Mouse (Mus musculus): ENCODE results near the gene Klhl2. TPM values are rescaled to one million over a fixed set of nuclear protein-coding genes. Genes with fewer than 3 reads are reported as not detected.

Gene Klhl2
- total RNA-seq, 2 experiments from 2014 or later, result 18.2 to 24.2 TPM

GRCm38 (mm10) chr8:64831656-64832055, 18.2 kb downstream of the Klhl2 start:
- DNase-seq, result peak in 1 of 2 experiments; percentile 40

DNA sequence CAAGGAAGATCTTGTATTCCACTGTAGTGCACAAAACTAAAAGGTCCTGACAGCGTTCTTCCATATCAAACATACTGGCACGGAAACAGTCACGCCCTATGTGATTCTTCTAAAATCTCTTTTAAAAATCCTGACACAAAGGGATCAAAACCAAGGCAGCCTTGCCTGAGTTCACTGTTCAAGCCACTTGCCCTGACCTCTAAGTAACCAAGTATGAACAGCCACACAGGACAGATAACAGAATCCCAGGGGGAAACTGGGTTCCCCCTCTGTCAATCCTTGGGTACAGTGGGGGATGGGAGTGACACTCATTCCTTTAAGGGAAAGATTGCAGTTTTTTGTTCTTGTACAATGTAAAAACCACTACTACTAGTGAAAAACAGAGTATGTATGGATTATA, 19.9 kb downstream of the Klhl2 start:
- DNase-seq, result no peak

DNA sequence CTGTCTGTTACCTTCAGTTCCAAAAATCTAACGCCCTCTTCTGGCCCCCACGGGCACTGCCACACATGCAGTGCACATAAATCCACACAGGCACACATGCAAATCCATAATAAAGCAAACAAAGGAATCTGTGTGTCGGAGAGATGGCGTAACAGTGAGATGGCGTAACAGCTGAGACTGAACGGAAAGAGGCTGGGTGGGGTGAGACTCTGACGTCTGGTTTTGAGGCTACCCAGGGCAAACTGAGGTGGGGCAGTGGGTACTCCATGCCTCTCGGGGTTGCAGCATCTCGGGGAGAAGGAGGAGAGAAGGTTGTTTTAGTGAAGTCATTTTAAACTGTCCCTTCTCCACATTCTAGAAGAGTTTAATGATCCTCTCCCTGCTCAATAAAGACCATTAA, 20.4 kb downstream of the Klhl2 start:
- DNase-seq, result no peak

- no peak for DNase-seq
Observed at GRCm38 (mm10) chr8:64828466-64828865, 21.4 kb downstream of the Klhl2 start.

GRCm38 (mm10) chr8:64827356-64827755, 22.5 kb downstream of the Klhl2 start:
- DNase-seq, result no peak

- DNase-seq, result no peak
Observed at GRCm38 (mm10) chr8:64826461-64826860, 23.4 kb downstream of the Klhl2 start.

GRCm38 (mm10) chr8:64823905-64824304, 25.9 kb downstream of the Klhl2 start:
- DNase-seq, result no peak

- no peak for DNase-seq
Observed at GRCm38 (mm10) chr8:64820940-64821339, 28.9 kb downstream of the Klhl2 start.

- no peak for DNase-seq
Observed at GRCm38 (mm10) chr8:64811790-64812189, 38.0 kb downstream of the Klhl2 start.

GRCm38 (mm10) chr8:64811083-64811482, 38.7 kb downstream of the Klhl2 start:
- no peak for DNase-seq

DNA sequence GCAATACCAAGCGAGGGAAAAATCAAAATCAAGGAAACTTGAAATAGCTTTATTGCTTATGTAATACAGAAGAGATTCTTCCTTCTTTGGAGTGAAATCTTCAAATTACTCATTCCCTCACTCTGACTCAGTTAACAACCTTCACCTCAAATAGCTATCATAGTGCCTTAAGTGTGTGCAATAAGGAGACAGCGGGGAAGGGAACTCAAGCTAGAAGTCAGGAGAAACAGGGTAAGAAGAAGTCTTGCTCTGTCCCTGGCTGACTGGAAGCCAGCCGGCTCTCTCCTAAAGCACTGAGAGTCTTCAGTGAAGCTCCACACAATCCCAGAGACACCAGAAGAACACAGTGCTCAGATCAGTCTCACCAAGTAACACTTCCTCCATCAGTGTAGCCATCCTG, 43.3 kb downstream of the Klhl2 start:
- no peak for DNase-seq

DNA sequence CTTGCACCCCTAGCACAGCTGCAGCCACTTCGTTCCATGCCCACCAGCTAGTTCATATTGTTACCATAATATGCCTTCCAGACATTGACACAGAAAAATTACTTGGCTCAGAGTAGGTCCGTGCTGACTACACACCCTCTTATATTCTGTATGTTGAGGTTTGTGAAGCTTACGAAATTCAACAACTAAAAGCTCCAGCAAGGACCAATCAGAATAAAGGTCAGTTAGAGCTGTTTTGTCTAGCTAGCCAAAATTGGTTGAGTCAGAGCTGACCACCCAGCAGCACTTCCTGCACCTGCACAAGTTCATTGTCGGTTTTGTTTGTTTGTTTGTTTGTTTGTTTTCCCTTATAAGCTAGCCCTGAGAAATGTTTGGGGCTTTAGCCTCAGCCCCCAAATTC, 44.8 kb downstream of the Klhl2 start:
- no peak for DNase-seq

DNA sequence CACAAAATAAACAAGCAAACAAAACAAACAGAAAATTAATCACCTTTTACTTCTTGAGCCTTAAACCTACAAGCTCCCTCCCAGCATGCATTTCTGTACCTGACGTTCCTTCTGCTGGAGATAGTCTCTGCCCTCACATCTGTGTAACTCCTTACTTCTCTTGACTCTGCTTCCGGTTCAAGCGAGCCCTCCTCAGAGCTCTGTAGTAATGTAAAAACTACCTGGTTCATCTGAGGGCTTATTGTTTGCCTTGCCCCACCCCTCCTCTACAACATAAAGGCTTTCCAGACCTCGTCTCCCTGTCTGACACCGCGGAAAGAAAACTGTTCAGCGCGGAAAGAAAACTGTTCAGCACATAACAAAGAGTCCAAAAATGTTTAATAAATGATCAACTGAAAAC, 50.5 kb downstream of the Klhl2 start:
- DNase-seq, result no peak

- DNase-seq, result no peak
Observed at GRCm38 (mm10) chr8:64798503-64798902, 51.3 kb downstream of the Klhl2 start.

DNA sequence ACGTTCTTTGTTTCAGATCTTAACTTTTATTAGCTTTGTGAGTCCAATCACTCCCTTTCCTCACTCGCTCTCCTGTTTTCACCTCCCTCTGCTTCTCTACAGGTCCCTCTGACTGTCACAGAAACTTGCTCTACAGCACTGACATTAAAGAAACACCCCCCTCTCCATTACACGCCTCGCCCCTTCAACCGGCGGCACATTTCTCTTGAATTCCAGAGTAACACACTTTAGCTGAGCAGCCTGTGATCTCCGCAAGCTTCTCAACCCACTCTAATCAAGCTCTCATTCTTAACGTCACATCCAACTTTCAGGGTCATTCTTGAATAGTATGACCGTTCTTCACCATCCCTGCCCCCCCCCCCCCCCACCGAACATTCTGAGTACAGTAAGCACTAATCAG, 52.1 kb downstream of the Klhl2 start:
- DNase-seq, result no peak

DNA sequence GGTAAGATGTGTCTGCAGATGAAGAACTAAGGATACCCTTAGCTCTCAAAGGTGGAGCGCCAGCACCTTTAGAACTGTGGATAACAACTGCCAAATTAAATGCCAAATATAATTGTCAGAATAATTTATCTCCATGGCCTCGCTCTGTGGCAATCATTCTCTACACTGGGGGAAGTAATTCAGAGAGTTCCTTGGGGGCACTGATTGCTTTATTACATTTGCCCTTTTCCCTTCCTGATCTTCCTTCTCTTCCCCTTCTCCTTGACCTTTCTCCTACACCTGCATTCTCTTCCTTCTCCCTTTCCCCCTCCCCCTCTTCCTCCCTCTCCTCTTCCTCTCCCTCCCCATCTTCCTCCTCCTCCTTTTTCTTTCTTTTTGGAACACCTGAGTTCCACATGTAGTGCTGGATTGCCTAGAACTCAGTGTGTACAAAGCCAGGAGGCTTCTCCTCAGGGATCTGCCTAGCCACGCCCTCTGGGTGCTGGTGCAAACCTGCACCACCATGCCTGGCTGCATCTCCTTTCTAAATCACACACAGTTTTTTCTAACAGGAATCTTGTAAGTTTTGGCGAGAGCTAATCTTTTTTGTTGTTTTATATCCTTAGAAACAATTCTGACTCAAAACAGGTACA, 58.5 kb downstream of the Klhl2 start:
- no peak for DNase-seq

GRCm38 (mm10) chr8:64790418-64790817, 59.4 kb downstream of the Klhl2 start:
- no peak for DNase-seq

- peak; percentile 62 to 81 for DNase-seq
Observed at GRCm38 (mm10) chr8:64788715-64789114, 61.1 kb downstream of the Klhl2 start.

GRCm38 (mm10) chr8:64786801-64787200, 63.0 kb downstream of the Klhl2 start:
- DNase-seq, result no peak

DNA sequence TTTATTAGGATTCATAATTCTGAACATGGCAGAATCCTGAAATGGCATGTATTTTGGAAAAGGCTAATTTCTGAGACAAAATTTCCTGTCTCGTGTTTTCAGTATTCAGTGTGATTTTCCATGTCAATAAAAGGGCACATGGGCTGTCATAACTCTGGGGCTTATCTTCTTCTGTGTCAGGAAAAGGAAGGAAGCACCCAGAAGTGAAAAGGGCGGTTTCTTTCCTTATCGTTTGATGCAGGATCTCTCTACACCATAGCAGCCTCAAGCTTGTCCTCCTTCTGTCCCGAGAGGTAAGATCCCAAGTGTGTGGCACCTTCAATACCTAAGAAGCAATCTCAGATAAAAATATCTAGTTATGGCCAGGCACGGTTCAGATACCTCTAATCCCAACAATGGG, 65.6 kb downstream of the Klhl2 start:
- no peak for DNase-seq

DNA sequence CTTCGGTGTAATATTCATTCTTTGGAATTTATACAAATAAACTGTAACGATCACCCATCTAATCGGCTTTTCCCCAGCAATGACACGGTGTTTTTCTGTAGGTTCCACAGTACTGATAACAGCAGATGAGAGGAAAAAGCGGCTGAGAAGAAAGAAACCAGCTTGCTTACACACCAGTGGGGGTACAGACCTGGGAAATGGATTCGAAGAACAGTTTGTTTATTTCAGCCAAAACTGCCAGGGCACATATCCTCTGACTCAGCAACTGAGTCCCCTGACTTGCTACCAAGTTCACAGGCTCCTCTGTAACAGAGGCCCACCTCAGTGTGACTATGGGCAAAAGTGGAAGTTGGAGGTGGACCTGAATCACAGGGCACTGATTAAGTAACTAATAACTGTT, 67.9 kb downstream of the Klhl2 start:
- no peak for DNase-seq

- DNase-seq, result no peak
Observed at GRCm38 (mm10) chr8:64777925-64778324, 71.9 kb downstream of the Klhl2 start.

- no peak for DNase-seq
Observed at GRCm38 (mm10) chr8:64774136-64774535, 75.7 kb downstream of the Klhl2 start.

DNA sequence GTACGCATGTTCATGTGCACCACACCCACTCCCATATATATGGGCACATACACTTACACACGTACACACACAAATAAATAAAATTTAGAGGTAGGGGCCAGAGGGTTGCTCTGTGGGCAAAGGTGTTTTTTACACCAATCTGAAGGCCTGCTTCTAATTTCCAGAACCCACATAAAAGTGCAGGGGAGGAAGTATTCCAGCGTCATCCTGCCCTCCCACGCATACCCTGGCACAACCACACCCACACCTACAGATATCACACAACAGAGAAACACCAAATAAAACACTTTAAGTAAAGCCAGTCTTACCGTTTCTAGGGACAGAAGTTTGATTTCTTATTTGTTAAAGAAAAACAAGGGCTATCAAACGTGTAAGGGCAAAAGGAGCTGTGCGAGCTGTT, 79.0 kb downstream of the Klhl2 start:
- no peak for DNase-seq

- no peak for DNase-seq
Observed at GRCm38 (mm10) chr8:64769586-64769985, 80.2 kb downstream of the Klhl2 start.
